Mouse (Mus musculus) lung, embryonic 14.5 days (tissue): ENCODE data around the gene Pld4. TPM values are rescaled to one million over a fixed set of nuclear protein-coding genes. Genes with fewer than 3 reads are reported as not detected.

Experiments
- ATAC-seq: fragments of 200-750 bp; cut with Nextera tagmentation; 2 replicates; pipeline ENCODE4 v1.8.0; 2017; ENCODE audit warnings: mild to moderate bottlenecking, moderate TSS enrichment, moderate library complexity; ENCODE audit not compliant: insufficient read depth
- DNase-seq: peaks from one replicate; pipeline ENCODE4 v3.0.0-alpha.2; 2015
- H3K27ac ChIP-seq: fragments of 300-500 bp; sonication (generic); 2 replicates; pipeline ENCODE4 v1.5.1; 2014; ENCODE audit warnings: low read depth, mild to moderate bottlenecking, moderate library complexity
- H3K27me3 ChIP-seq: fragments of 300-500 bp; sonication (generic); 2 replicates; pipeline ENCODE4 v1.6.1; 2014; ENCODE audit warnings: low read length, control low read depth; ENCODE audit not compliant: insufficient read depth
- H3K36me3 ChIP-seq: fragments of 300-500 bp; sonication (generic); 2 replicates; pipeline ENCODE4 v1.6.1; 2014; ENCODE audit warnings: control low read depth; ENCODE audit not compliant: insufficient read depth
- H3K4me1 ChIP-seq: fragments of 300-500 bp; sonication (generic); 2 replicates; pipeline ENCODE4 v1.6.1; 2014; ENCODE audit warnings: antibody characterized with exemption, control low read depth; ENCODE audit not compliant: insufficient read depth
- H3K4me2 ChIP-seq: fragments of 300-500 bp; sonication (generic); 2 replicates; pipeline ENCODE4 v1.6.1; 2014; ENCODE audit warnings: mild to moderate bottlenecking
- H3K4me3 ChIP-seq: fragments of 300-500 bp; sonication (generic); 2 replicates; pipeline ENCODE4 v1.5.1; 2014; ENCODE audit warnings: low read depth, low read length
- H3K9ac ChIP-seq: fragments of 300-500 bp; sonication (generic); 2 replicates; pipeline ENCODE4 v1.6.1; 2014
- H3K9me3 ChIP-seq: fragments of 300-500 bp; sonication (generic); 2 replicates; pipeline ENCODE4 v1.6.1; 2016; ENCODE audit warnings: low read depth, low read length, control low read depth
- CTCF ChIP-seq: IDR thresholded peaks from 2 replicates; pipeline ENCODE4 v1.5.1; 2016; ENCODE audit warnings: antibody characterized with exemption, low read depth
- WGBS: fragments of 180-500 bp; shearing (Covaris S2); extraction: QIAGEN DNeasy Blood & Tissue Kit; methylation state at CpG from one replicate; pipeline ENCODE4 v1.1.7; 2014; 5-methylcytosine and 5-hydroxymethylcytosine counted together
- polyA plus RNA-seq: library from polyadenylated mRNA; unstranded; fragments of >200 nt; fragmentation: Nextera tagmentation; extraction: Ambion mirVana; gene quantifications from 2 replicates; pipeline ENCODE4 v1.2.1, GENCODE M21; 2014

The Pld4 gene
- polyA plus RNA-seq, 1 experiment from 2014 or later, result 9.3 TPM

DNA sequence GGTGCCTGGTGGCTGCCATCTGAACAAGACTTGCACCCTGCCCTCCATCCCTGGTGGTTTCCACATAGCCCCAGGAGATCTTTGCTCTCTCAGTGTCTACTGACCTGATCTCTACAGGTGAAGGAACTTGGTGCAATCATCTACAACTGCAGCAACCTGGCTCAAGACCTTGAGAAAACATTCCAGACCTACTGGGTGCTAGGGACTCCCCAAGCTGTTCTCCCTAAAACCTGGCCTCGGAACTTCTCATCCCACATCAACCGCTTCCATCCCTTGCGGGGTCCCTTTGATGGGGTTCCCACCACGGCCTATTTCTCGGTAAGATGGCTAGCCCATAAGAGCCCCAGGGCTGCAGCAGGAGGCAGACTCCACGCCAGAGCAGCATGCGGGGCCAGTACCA lies 6.1 kb downstream of the Pld4 start:
- Histone ChIP-seq H3K4me2 (no peak overlapping the region), H3K9ac (no peak overlapping the region), H3K9me3 (no peaks in the 10 kb centered on the region), H3K4me3 (no peak overlapping the region), H3K4me1 (no peaks in the 10 kb centered on the region), H3K36me3 (no peaks in the 10 kb centered on the region), H3K27me3 (no peaks in the 10 kb centered on the region), H3K27ac (no peak overlapping the region)
- DNase-seq, result no peak
- 90% methylated on average over 7 of the region's 7 CpGs for WGBS
- no peak for TF ChIP-seq CTCF
- ATAC-seq, result no peak

DNA sequence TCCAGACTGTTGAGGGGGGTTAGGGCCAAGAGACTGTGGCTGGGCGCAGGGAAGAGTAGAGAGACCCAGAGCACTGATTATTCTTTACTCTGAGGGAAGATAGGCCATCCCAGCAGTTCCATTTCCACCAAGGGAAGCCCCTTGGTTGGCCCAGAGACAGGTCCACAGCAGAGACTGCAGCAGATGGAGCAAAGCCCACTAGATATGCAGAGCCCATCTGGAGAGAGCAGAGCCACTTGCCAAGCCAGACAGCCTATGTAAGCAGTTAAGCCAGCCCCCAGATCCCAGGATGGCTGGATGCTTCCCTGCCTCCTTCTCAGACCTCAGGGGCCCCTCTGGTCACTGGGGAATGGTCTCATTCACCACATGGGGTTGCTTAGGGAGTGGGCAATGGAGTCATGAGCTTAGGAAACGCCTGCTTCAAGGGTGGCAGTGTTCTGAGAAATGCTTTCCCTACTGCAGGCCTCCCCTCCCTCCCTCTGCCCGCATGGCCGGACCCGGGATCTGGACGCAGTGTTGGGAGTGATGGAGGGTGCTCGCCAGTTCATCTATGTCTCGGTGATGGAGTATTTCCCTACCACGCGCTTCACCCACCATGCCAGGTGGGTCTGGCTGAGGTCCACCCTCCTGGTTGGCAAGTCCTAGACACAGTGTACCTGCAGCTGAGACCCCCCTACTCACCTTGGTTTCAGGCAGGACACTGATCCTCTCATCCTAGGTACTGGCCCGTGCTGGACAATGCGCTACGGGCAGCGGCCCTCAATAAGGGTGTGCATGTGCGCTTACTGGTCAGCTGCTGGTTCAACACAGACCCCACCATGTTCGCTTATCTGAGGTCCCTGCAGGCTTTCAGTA lies 6.8 kb downstream of the Pld4 start:
- DNase-seq (no peak), ATAC-seq (no peak)
- H3K27me3 ChIP-seq, result no peaks in the 10 kb centered on the region
- H3K9me3 ChIP-seq, result no peaks in the 10 kb centered on the region
- 87% methylated on average over 16 of the region's 16 CpGs for WGBS
- no peak overlapping the region for H3K27ac ChIP-seq
- H3K36me3 ChIP-seq, result no peaks in the 10 kb centered on the region
- no peak overlapping the region for H3K9ac ChIP-seq
- no peak overlapping the region for H3K4me2 ChIP-seq
- no peaks in the 10 kb centered on the region for H3K4me1 ChIP-seq
- no peak for TF ChIP-seq CTCF
- H3K4me3 ChIP-seq, result no peak overlapping the region

DNA sequence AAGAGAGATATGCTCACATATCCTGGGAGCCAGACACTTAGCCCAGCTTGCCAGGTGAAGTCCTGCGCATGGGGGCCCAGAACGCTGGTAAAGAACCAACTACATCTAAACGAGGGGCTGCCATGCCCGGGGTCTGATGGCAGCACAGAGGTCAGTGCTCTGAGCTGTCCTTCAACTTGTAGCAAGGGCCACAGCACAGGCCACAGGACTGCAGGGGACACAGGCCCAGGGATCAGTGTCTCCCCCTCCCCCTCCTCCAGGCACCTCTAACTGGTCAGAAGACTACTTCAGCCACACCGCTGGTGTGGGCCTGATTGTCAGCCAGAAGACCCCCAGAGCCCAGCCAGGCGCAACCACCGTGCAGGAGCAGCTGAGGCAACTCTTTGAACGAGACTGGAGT lies 7.7 kb downstream of the Pld4 start:
- DNase-seq (no peak), ATAC-seq (no peak)
- H3K9me3 ChIP-seq, result no peaks in the 10 kb centered on the region
- H3K27ac ChIP-seq, result no peak overlapping the region
- no peaks in the 10 kb centered on the region for H3K36me3 ChIP-seq
- TF ChIP-seq CTCF, result no peak
- no peak overlapping the region for H3K4me3 ChIP-seq
- no peaks in the 10 kb centered on the region for H3K27me3 ChIP-seq
- no peak overlapping the region for H3K4me2 ChIP-seq
- 84% methylated on average over 8 of the region's 8 CpGs for WGBS
- no peaks in the 10 kb centered on the region for H3K4me1 ChIP-seq
- no peak overlapping the region; the same call in 1 of the 2 replicates for H3K9ac ChIP-seq

DNA sequence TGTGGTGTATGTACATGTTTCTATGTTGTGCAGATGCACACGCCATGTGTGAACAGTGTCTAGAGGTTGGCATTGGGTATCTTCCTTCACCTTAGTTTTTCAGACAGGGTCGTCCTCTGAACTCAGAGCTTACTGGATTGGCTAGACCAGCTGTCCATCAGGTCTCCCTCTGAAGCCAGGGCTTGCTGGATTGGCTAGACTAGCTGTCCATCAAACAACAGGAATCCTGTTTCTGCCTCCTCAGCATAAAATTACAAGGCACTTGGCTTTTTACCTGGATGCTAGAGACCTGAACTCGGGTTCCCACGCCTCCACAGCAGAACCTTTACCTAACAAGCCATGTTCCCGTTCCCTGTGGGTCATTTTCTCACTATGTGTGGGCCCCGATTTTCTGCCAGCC lies 8.6 kb downstream of the Pld4 start:
- no peak overlapping the region for H3K4me2 ChIP-seq
- ATAC-seq (no peak), DNase-seq (peak; percentile 50)
- H3K27me3 ChIP-seq, result no peaks in the 10 kb centered on the region
- no peaks in the 10 kb centered on the region for H3K36me3 ChIP-seq
- no peak overlapping the region for H3K4me3 ChIP-seq
- H3K27ac ChIP-seq, result no peak overlapping the region
- whole genome bisulfite sequencing, result 78% methylated on average over 6 of the region's 6 CpGs
- H3K4me1 ChIP-seq, result no peaks in the 10 kb centered on the region
- no peak overlapping the region for H3K9ac ChIP-seq
- no peaks in the 10 kb centered on the region for H3K9me3 ChIP-seq
- no peak for TF ChIP-seq CTCF

DNA sequence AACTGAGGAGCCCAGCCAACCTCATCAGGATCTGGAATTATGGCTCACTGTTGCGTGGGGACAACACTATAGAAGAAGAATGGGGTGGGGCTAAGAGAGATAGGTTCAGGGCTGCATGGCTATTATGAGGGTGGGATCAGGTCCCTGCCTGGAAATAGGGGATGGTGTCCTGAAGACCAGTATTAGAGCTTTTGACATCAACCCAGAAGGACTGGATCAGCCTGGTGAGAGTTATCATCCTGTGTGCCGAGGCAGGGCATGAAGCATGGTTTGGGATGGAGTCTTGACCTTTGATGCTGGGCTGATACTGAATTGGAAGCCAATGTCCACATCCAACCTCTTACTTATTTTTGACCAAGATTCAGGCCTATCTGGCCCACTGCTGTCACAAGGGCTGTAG lies 9.3 kb downstream of the Pld4 start:
- H3K27me3 ChIP-seq, result no peaks in the 10 kb centered on the region
- H3K36me3 ChIP-seq, result no peaks in the 10 kb centered on the region
- TF ChIP-seq CTCF, result no peak
- H3K4me3 ChIP-seq, result no peak overlapping the region
- 65% methylated on average over 2 of the region's 2 CpGs for WGBS
- H3K9ac ChIP-seq, result no peak overlapping the region
- no peaks in the 10 kb centered on the region for H3K9me3 ChIP-seq
- H3K4me1 ChIP-seq, result no peaks in the 10 kb centered on the region
- no peak for ATAC-seq
- no peak overlapping the region for H3K27ac ChIP-seq
- H3K4me2 ChIP-seq, result no peak overlapping the region
- DNase-seq, result no peak

DNA sequence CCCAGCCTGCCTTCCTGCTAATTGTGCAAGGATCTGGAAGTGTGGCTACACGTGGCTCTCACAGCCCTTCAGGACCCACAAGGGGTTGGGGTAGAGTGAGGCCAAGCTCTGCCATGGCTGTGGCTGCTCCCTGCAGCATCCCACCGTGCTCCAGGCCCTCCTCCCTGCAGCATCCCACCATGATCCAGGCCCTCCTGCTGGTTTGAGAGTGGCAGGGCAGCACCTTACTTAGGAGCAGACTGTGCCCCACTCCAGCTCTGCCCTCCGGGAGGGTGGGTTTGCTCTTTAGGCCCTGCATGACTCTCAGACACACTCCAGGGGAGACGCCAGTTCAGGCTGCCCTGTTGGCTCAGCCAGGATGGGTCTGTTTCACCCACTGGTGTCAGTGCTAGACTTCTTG lies 9.9 kb downstream of the Pld4 start:
- Histone ChIP-seq H3K36me3 (no peaks in the 10 kb centered on the region), H3K27ac (no peak overlapping the region), H3K27me3 (no peaks in the 10 kb centered on the region), H3K4me2 (no peak overlapping the region), H3K9ac (no peak overlapping the region), H3K4me3 (no peak overlapping the region), H3K9me3 (no peaks in the 10 kb centered on the region), H3K4me1 (no peaks in the 10 kb centered on the region)
- ATAC-seq (no peak), DNase-seq (no peak)
- no peak for TF ChIP-seq CTCF
- WGBS, result 69% methylated on average over 4 of the region's 4 CpGs

GRCm38 (mm10) chr12:112772306-112772705 lies 11.9 kb downstream of the Pld4 start:
- H3K36me3 ChIP-seq, result no peaks in the 10 kb centered on the region
- H3K4me2 ChIP-seq, result no peak overlapping the region
- no peak for ATAC-seq
- no peak overlapping the region for H3K27ac ChIP-seq
- no peak for TF ChIP-seq CTCF
- no peaks in the 10 kb centered on the region for H3K9me3 ChIP-seq
- no peak for DNase-seq
- WGBS, result 86% methylated on average over 14 of the region's 14 CpGs
- H3K9ac ChIP-seq, result no peak overlapping the region
- H3K4me3 ChIP-seq, result no peak overlapping the region
- H3K27me3 ChIP-seq, result no peaks in the 10 kb centered on the region
- no peaks in the 10 kb centered on the region for H3K4me1 ChIP-seq

DNA sequence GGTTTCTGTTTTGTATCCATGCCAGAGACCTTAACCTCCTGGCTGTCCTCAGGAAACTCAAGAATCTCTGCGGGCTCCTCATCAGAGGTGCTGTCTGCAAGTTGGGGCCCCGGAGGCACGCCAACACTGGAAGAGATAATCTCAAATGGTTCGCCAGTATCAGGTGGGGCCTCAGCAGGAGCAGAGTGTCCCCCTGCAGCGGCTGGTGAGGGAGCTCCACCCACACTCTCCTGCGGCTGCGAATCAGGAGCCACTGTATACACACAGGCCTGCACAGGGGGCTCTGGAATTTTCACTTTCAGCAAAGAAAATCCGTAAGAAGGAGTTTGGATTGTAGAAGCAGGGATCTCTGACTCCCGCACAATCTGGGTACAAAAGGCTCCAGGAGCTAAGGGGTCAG lies 12.9 kb downstream of the Pld4 start:
- no peaks in the 10 kb centered on the region for H3K36me3 ChIP-seq
- no peak overlapping the region for H3K9ac ChIP-seq
- TF ChIP-seq CTCF, result no peak
- no peaks in the 10 kb centered on the region for H3K4me1 ChIP-seq
- no peak overlapping the region for H3K4me3 ChIP-seq
- DNase-seq (no peak), ATAC-seq (no peak)
- 17% methylated on average over 9 of the region's 9 CpGs for WGBS
- H3K9me3 ChIP-seq, result no peaks in the 10 kb centered on the region
- H3K27me3 ChIP-seq, result no peaks in the 10 kb centered on the region
- no peak overlapping the region for H3K27ac ChIP-seq
- H3K4me2 ChIP-seq, result no peak overlapping the region
